Mouse (Mus musculus) liver, postnatal 0 days (tissue): ENCODE measurements at regions not wholly inside any gene's neighbourhood (a gene's known extent, or its start where the extent isn't known, plus 50 kb on each side); places are given as distances from the start of the nearest gene placed in this dataset.

Experiments
- CTCF ChIP-seq: sonication (generic); IDR thresholded peaks from 2 replicates; pipeline ENCODE4 v1.5.1; 2016; ENCODE audit warnings: antibody characterized with exemption, low read depth
- EP300 ChIP-seq: IDR thresholded peaks from 2 replicates; pipeline ENCODE4 v1.6.1; 2016; ENCODE audit warnings: antibody characterized with exemption, low read depth, mild to moderate bottlenecking

DNA sequence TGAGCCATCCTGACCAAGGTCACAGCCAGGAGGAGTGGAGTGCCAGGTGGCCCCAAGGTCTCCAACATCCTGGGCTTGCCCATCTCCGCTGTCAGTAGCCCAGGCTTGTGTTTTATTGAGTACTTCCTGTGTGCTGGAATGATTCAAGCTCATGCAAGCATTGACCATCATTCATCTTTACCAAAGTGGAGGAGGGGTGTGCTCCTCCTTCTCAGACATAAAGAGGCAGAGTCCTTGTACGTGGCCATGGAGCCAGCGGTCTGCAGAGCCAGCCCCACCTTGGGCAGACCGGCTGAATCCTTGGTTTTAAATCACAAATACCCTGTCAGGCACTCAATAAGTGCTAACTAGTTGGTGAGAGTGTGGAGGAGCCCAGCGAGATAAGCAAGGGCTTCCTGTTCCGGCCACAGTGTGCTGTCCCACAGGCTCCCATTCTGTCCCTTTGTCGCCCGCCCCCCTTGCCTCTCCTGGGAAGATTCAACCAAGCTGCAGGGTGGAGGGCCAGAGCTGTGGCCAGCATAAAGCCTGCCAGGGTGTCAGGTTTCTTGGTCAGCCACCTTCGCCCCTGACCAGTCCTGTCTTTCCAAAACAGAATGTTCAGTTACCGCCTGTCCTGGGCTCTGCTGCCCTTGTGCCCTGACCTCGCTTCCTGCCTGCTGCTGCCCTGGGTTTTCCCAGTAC lies 80.5 kb upstream of the Ptpn1 start:
- TF ChIP-seq CTCF (no peak), EP300 (peak; percentile 82)
